Mouse (Mus musculus): Measurements from ENCODE around the gene Tpk1.

DNA sequence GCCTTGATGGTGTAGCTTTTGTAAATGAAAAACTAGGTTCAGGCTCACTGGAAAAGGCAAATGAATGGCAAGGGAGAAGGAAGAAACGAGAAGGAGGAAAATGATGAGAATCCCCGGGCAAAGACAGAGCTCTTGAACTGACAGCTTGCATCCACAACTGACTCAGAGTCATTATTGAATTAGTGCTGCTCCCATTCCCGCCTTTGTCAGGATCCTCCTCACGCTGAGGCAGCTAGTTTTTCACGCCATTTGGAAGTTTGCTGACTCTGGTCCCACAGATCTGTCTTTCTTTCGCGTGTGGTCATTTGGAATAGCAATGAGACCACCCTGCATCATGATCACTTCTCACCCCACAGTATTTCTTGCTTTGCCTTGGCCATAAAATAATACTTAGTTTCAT lies 187.3 kb downstream of the Tpk1 start:
- TF ChIP-seq POLR2A (IDR thresholded peaks at IDR 0.05; ENCODE audit: extremely low read depth, insufficient read depth, low read length) (no peak), CTCF (IDR thresholded peaks at IDR 0.05; ENCODE audit: low read depth, low read length) (no peak)
